Mouse (Mus musculus): Measurements from ENCODE around the gene Crybg1. TPM values are rescaled to one million over a fixed set of nuclear protein-coding genes. Genes with fewer than 3 reads are reported as not detected.

Gene Crybg1
- total RNA-seq (2021), result 1 to 10 TPM; 2.1 to 3.1 TPM

- intact Hi-C loops (cut with DNase I), result no loop called here
- no peak for DNase-seq (ENCODE audit: low spot score)
Measured at GRCm38 (mm10) chr10:44148337-44149317, at the start of gene Crybg1. Gene Crybg1, minus strand, starts transcription at chr10:44148853.

- intact Hi-C loops (cut with DNase I), result loop anchor here (2.0 to 10.0 kb wide), 2 partner anchors 223 to 603 kb away; partner anchors contain the start of gene Cd24a
Measured at GRCm38 (mm10) chr10:44177365-44177764, 28.7 kb upstream of the Crybg1 start.

GRCm38 (mm10) chr10:44176548-44176947 lies 27.9 kb upstream of the Crybg1 start:
- no peak for DNase-seq (ENCODE audit: low spot score)
- intact Hi-C loops (cut with DNase I), result loop anchor here (2.0 to 10.0 kb wide), 2 partner anchors 222 to 602 kb away; partner anchors contain the start of gene Cd24a

More at GRCm38 (mm10) chr10:44177365-44177764, 28.7 kb upstream of the Crybg1 start:
- DNase-seq (ENCODE audit: low spot score), result no peak

GRCm38 (mm10) chr10:44176120-44176519 lies 27.5 kb upstream of the Crybg1 start:
- intact Hi-C loops (cut with DNase I), result loop anchor here (2.0 to 10.0 kb wide), 2 partner anchors 221 to 601 kb away; partner anchors contain the start of gene Cd24a
- no peak for DNase-seq (ENCODE audit: low spot score)

GRCm38 (mm10) chr10:44170145-44170544 lies 21.5 kb upstream of the Crybg1 start:
- intact Hi-C loops (cut with DNase I), result loop anchor here (10.0 kb wide), 1 partner anchor 595 kb away; the partner anchor contains the start of gene Cd24a
- DNase-seq (ENCODE audit: low spot score), result no peak

- intact Hi-C loops (cut with DNase I), result no loop called here
- no peak for DNase-seq (ENCODE audit: low spot score)
Measured at GRCm38 (mm10) chr10:44167061-44167460, 18.4 kb upstream of the Crybg1 start.

- intact Hi-C loops (cut with DNase I), result no loop called here
- no peak for DNase-seq (ENCODE audit: low spot score)
Measured at GRCm38 (mm10) chr10:44164258-44164975, 15.8 kb upstream of the Crybg1 start.

- DNase-seq (ENCODE audit: low spot score), result no peak
- intact Hi-C loops (cut with DNase I), result no loop called here
Measured at GRCm38 (mm10) chr10:44163028-44163427, 14.4 kb upstream of the Crybg1 start.

- DNase-seq (ENCODE audit: low spot score), result no peak
- intact Hi-C loops (cut with DNase I), result no loop called here
Measured at GRCm38 (mm10) chr10:44160150-44160549, 11.5 kb upstream of the Crybg1 start.

GRCm38 (mm10) chr10:44157489-44157888 lies 8.8 kb upstream of the Crybg1 start:
- intact Hi-C loops (cut with DNase I), result no loop called here
- no peak for DNase-seq (ENCODE audit: low spot score)

- intact Hi-C loops (cut with DNase I), result no loop called here
- DNase-seq (ENCODE audit: low spot score), result no peak
Measured at GRCm38 (mm10) chr10:44150501-44150900, 1.8 kb upstream of the Crybg1 start.

- no peak for DNase-seq (ENCODE audit: low spot score)
- intact Hi-C loops (cut with DNase I), result no loop called here
Measured at GRCm38 (mm10) chr10:44143401-44143800, 5.3 kb downstream of the Crybg1 start.

GRCm38 (mm10) chr10:44138137-44138855 lies 10.4 kb downstream of the Crybg1 start:
- intact Hi-C loops (cut with DNase I), result no loop called here
- no peak for DNase-seq (ENCODE audit: low spot score)

- intact Hi-C loops (cut with DNase I), result no loop called here
- no peak for DNase-seq (ENCODE audit: low spot score)
Measured at GRCm38 (mm10) chr10:44126047-44126446, 22.6 kb downstream of the Crybg1 start.

- no peak for DNase-seq (ENCODE audit: low spot score)
- intact Hi-C loops (cut with DNase I), result no loop called here
Measured at GRCm38 (mm10) chr10:44124400-44124933, 24.2 kb downstream of the Crybg1 start.

GRCm38 (mm10) chr10:44118616-44119015 lies 30.0 kb downstream of the Crybg1 start:
- no peak for DNase-seq (ENCODE audit: low spot score)
- intact Hi-C loops (cut with DNase I), result no loop called here

- intact Hi-C loops (cut with DNase I), result no loop called here
- no peak for DNase-seq (ENCODE audit: low spot score)
Measured at GRCm38 (mm10) chr10:44116796-44117195, 31.9 kb downstream of the Crybg1 start.

- DNase-seq (ENCODE audit: low spot score), result no peak
- intact Hi-C loops (cut with DNase I), result no loop called here
Measured at GRCm38 (mm10) chr10:44114611-44115010, 34.0 kb downstream of the Crybg1 start.

- no peak for DNase-seq (ENCODE audit: low spot score)
- intact Hi-C loops (cut with DNase I), result no loop called here
Measured at GRCm38 (mm10) chr10:44112005-44112675, 36.5 kb downstream of the Crybg1 start.

Measured in heart, postnatal 25 days (tissue).